Mouse (Mus musculus) thymus, adult 2 months (tissue): ENCODE data around the gene Emx2. TPM values are rescaled to one million over a fixed set of nuclear protein-coding genes. Genes with fewer than 3 reads are reported as not detected.

Source experiments
- DNase-seq: peaks from one replicate; pipeline ENCODE4 v3.0.0; 2021
- H3K27ac ChIP-seq: fragments of 200-500 bp; 2 replicates; pipeline ENCODE4 v1.5.1; 2012; ENCODE audit warnings: low read length, control low read depth; ENCODE audit not compliant: control insufficient read depth, insufficient read depth
- H3K27me3 ChIP-seq: fragments of 200-500 bp; 2 replicates; pipeline ENCODE4 v1.6.1; 2012; ENCODE audit warnings: mild to moderate bottlenecking, low read length, moderate library complexity, mixed read lengths; ENCODE audit not compliant: control insufficient read depth, insufficient read depth
- H3K36me3 ChIP-seq: fragments of 200-500 bp; 2 replicates; pipeline ENCODE4 v1.6.1; 2012; ENCODE audit warnings: mild to moderate bottlenecking, low read length, moderate library complexity; ENCODE audit not compliant: control insufficient read depth, insufficient read depth
- H3K4me1 ChIP-seq: fragments of 200-500 bp; replicated peaks from 2 replicates; pipeline ENCODE4 v1.6.1; 2012; ENCODE audit warnings: low read length; ENCODE audit not compliant: control insufficient read depth, insufficient read depth
- H3K4me3 ChIP-seq: fragments of 200-500 bp; 2 replicates; pipeline ENCODE4 v1.5.1; 2012; ENCODE audit warnings: mild to moderate bottlenecking, low read length, control low read depth, moderate library complexity; ENCODE audit not compliant: control insufficient read depth, insufficient read depth
- CTCF ChIP-seq: fragments of 200-500 bp; IDR thresholded peaks from 2 replicates; pipeline ENCODE4 v1.5.1; 2012; ENCODE audit warnings: mild to moderate bottlenecking, control low read depth, low read length, moderate library complexity, borderline replicate concordance; ENCODE audit not compliant: control insufficient read depth, poor library complexity, insufficient read depth; ENCODE audit errors: extremely low read depth
- POLR2A ChIP-seq: fragments of 200-500 bp; IDR thresholded peaks from 2 replicates; pipeline ENCODE4 v1.6.1; 2012; ENCODE audit warnings: mild to moderate bottlenecking, low read length, control low read depth, moderate library complexity; ENCODE audit not compliant: control insufficient read depth, poor library complexity, insufficient read depth; ENCODE audit errors: extremely low read depth
- WGBS: fragments of 180-500 bp; shearing (Covaris S2); methylation state at CpG from one replicate; pipeline ENCODE4 v1.1.7; 2018; 5-methylcytosine and 5-hydroxymethylcytosine counted together
- polyA plus RNA-seq: library from polyadenylated mRNA; depleted of rRNA; stranded (reverse); fragments of >200 nt; gene quantifications from 2 replicates; pipeline ENCODE4 v1.2.3, GENCODE M21; 2012

Gene Emx2
- polyA plus RNA-seq, 1 experiment, result not detected

DNA sequence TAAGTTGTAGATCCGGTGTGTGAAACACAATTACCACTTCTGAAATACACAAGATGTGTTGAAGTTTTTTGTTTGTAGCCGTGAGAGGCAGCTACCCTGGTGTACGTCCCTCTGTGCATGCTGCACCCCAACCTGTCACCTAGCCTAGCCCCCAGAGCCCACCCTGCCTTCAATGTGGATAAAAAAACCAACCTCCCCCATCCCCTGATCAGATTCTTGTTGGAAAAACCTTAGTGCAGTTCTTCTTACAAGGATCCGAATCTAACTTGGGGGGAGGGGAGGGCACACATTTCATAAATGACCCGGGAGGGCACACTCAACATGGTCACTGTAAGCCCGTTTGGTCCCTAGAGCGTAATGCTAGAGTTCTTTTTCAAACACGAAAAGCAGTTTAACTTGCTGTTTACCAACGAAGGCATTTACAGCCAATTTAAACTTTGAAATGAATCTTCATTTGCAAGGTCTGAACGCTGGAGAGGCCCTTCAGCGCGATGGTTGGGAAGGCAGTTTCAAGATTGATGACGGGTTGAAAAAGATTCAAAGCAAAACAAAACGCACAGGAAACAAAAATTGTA lies 7.5 kb upstream of the Emx2 start:
- Histone ChIP-seq H3K27ac (no peak overlapping the region), H3K36me3 (no peaks in the 10 kb centered on the region), H3K4me1 (0 out of 2 replicates have a peak, but pooled peaks cover 2% of the 10 kb centered on the region), H3K27me3 (peaks cover 21% of the 10 kb centered on the region), H3K4me3 (no peak overlapping the region)
- 12% methylated on average over 14 of the region's 14 CpGs for WGBS
- DNase-seq, result no peak
- TF ChIP-seq POLR2A, result no peak
- no peak for TF ChIP-seq CTCF

DNA sequence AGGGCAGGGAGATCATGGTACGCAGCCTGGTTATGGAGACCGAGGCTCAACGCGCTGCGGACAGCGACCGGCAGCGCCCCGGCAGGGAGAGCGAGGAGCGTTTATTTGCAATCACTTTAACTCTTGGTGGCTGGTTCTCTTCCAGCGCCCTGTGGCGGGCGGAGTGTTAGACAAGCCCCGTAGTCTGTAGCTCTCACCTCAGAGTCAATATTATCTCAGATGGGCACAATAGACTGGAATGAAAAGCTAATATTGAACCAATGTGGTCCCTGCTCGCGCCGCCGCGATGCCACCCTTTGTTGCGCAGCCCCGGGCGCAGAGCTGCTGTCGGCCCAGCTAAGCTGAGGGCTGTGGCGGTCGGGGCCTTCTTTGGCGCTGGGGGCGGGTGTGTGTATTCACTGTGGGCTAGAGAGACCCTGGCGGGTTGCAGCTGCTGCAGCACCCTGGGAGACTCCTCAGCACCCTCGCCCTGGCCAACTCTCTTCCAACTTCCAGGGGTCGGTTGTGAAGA lies 6.7 kb upstream of the Emx2 start:
- Histone ChIP-seq H3K36me3 (no peaks in the 10 kb centered on the region), H3K27me3 (peaks cover 22% of the 10 kb centered on the region), H3K4me1 (0 out of 2 replicates have a peak, but pooled peaks cover 2% of the 10 kb centered on the region), H3K4me3 (no peak overlapping the region), H3K27ac (no peak overlapping the region)
- 4% methylated on average over 31 of the region's 31 CpGs for WGBS
- no peak for DNase-seq
- no peak for TF ChIP-seq CTCF

DNA sequence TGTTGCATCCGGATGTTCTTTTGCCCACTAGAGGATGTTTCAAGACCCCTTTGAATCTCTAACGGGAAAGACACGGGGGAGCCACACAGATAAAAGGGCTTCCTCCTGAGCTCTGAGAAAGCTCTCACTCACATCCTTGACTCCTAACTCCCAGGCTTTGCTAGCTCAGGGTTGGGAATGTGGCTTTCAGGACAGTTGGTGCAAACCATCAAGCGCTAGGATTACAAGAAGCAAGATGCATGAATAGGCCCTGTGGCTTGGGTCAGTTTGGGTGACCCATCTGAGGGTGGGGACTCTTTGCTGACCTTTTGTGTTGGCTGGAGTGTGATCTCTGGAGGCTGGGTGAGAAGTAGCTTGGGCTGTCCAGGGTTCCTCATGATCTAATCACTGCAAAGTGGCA lies 5.9 kb upstream of the Emx2 start:
- Histone ChIP-seq H3K4me1 (no peaks in the 10 kb centered on the region), H3K36me3 (no peaks in the 10 kb centered on the region), H3K4me3 (no peak overlapping the region), H3K27me3 (peaks cover 22% of the 10 kb centered on the region), H3K27ac (no peak overlapping the region)
- no peak for DNase-seq
- WGBS, result 8% methylated on average over 4 of the region's 4 CpGs
- TF ChIP-seq CTCF, result no peak
- no peak for TF ChIP-seq POLR2A

DNA sequence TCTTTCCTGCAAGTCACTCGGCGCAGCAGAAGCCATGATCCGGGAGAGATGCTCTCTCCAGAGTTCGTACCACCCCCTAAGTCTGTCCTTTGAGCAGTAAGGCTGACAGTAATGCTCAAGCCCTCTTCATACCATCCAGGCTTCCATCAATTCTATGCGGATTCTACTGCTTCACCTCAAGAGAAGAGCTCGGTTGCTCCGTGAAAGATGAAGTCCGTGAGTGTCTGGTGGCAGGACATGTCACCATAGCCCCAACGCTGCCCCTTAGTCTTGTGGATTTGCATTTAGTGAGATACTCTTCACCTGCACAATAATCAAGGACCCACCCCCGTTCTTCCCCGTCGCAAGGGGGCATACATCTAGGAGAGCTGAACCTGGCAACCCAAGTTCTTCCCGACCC lies 4.6 kb upstream of the Emx2 start:
- TF ChIP-seq POLR2A (no peak), CTCF (no peak)
- H3K27me3 ChIP-seq, result peaks cover 26% of the 10 kb centered on the region
- no peaks in the 10 kb centered on the region for H3K36me3 ChIP-seq
- no peak for DNase-seq
- H3K4me1 ChIP-seq, result no peaks in the 10 kb centered on the region
- no peak overlapping the region for H3K27ac ChIP-seq
- 12% methylated on average over 13 of the region's 13 CpGs for WGBS
- no peak overlapping the region for H3K4me3 ChIP-seq

DNA sequence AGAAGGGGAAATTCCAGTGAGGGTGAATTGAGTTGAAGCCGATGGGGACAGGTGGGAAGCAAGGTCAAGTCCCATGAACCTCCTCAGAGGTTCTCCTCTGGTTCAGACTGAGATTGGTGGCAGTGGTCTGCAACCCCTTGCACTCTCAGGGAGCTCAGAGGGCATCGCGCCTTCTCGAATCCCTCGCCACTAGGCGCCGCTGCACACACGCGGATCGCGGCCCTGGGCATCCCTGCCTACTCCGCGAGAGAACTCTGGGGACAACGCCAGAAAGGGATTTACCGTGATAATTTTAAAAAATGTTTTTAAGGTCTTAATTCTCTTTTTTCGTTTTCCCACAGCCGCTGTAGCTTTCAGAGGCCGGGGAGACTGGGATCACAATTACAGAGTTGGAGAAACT lies 4.0 kb upstream of the Emx2 start:
- Histone ChIP-seq H3K4me3 (no peak overlapping the region), H3K27me3 (peaks cover 23% of the 10 kb centered on the region), H3K36me3 (no peaks in the 10 kb centered on the region), H3K4me1 (no peaks in the 10 kb centered on the region), H3K27ac (no peak overlapping the region)
- TF ChIP-seq CTCF, result peak; percentile 79
- no peak for TF ChIP-seq POLR2A
- peak; percentile 79 for DNase-seq
- 2% methylated on average over 18 of the region's 18 CpGs for WGBS

DNA sequence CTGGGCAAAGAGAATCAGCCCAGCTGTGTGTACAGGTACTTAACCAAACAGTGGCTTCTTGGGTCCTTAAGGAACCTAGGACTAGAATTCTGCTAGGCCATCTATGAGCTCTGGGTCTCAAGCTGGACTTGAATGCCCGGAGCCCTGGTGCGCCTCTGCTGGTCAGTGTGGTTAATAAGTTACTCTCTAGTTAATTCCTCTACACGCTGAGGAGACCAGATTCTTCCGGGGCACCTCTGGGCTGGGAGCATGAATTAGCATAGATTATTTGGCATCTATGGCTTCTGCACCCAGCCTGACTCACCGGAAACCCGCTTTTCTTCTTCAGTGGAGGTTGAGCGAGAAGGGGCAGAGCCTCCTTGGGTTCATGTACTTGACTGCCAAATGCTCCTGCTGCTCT lies 2.5 kb upstream of the Emx2 start:
- no peak for DNase-seq
- Histone ChIP-seq H3K4me1 (no peaks in the 10 kb centered on the region), H3K27me3 (peaks cover 27% of the 10 kb centered on the region), H3K36me3 (no peaks in the 10 kb centered on the region), H3K27ac (no peak overlapping the region), H3K4me3 (no peak overlapping the region)
- TF ChIP-seq POLR2A (no peak), CTCF (no peak)
- 7% methylated on average over 7 of the region's 7 CpGs for WGBS
